Mouse (Mus musculus): Measurements from ENCODE around the gene Kcnc4.

Kcnc4 gene

GRCm38 (mm10) chr3:107458104-107458503 is 1.2 kb downstream of the Kcnc4 start:
- DNase-seq (ENCODE audit: low spot score), result no peak

GRCm38 (mm10) chr3:107454280-107454679 is 5.1 kb downstream of the Kcnc4 start:
- no peak for DNase-seq (ENCODE audit: low spot score)

GRCm38 (mm10) chr3:107446822-107447221 is 12.5 kb downstream of the Kcnc4 start:
- DNase-seq (ENCODE audit: low spot score), result no peak

- no peak for DNase-seq (ENCODE audit: low spot score)
Observed at GRCm38 (mm10) chr3:107443866-107444265, 15.5 kb downstream of the Kcnc4 start.

GRCm38 (mm10) chr3:107442191-107442590 is 17.2 kb downstream of the Kcnc4 start:
- DNase-seq (ENCODE audit: low spot score), result no peak

- no peak for DNase-seq (ENCODE audit: low spot score)
Observed at GRCm38 (mm10) chr3:107441306-107441705, 18.0 kb downstream of the Kcnc4 start.

GRCm38 (mm10) chr3:107439280-107439679 is 20.1 kb downstream of the Kcnc4 start:
- DNase-seq (ENCODE audit: low spot score), result no peak

GRCm38 (mm10) chr3:107437666-107438065 is 21.7 kb downstream of the Kcnc4 start:
- DNase-seq (ENCODE audit: low spot score), result no peak

- DNase-seq (ENCODE audit: low spot score), result no peak
Observed at GRCm38 (mm10) chr3:107436434-107436833, 22.9 kb downstream of the Kcnc4 start.

GRCm38 (mm10) chr3:107433614-107434013 is 25.7 kb downstream of the Kcnc4 start:
- DNase-seq (ENCODE audit: low spot score), result no peak

GRCm38 (mm10) chr3:107431268-107431667 is 28.1 kb downstream of the Kcnc4 start:
- DNase-seq (ENCODE audit: low spot score), result no peak

- no peak for DNase-seq (ENCODE audit: low spot score)
Observed at GRCm38 (mm10) chr3:107424258-107425041, 34.9 kb downstream of the Kcnc4 start.

GRCm38 (mm10) chr3:107420156-107420555 is 39.2 kb downstream of the Kcnc4 start:
- DNase-seq (ENCODE audit: low spot score), result peak; percentile 71

- DNase-seq (ENCODE audit: low spot score), result no peak
Observed at GRCm38 (mm10) chr3:107417287-107417644, 42.1 kb downstream of the Kcnc4 start.

GRCm38 (mm10) chr3:107416541-107417286 is 42.6 kb downstream of the Kcnc4 start:
- DNase-seq (ENCODE audit: low spot score), result no peak

GRCm38 (mm10) chr3:107413093-107413492 is 46.3 kb downstream of the Kcnc4 start:
- DNase-seq (ENCODE audit: low spot score), result no peak

GRCm38 (mm10) chr3:107412509-107412908 is 46.8 kb downstream of the Kcnc4 start:
- DNase-seq (ENCODE audit: low spot score), result no peak

GRCm38 (mm10) chr3:107411669-107412068 is 47.7 kb downstream of the Kcnc4 start:
- DNase-seq (ENCODE audit: low spot score), result no peak

- DNase-seq (ENCODE audit: low spot score), result no peak
Observed at GRCm38 (mm10) chr3:107401401-107401800, 58.0 kb downstream of the Kcnc4 start.

- no peak for DNase-seq (ENCODE audit: low spot score)
Observed at GRCm38 (mm10) chr3:107399991-107400640, 59.2 kb downstream of the Kcnc4 start.

- no peak for DNase-seq (ENCODE audit: low spot score)
Observed at GRCm38 (mm10) chr3:107391198-107391597, 68.2 kb downstream of the Kcnc4 start.
